Comparison of ENCODE assay signal across 21 mouse cellular contexts in the genomic region with DNA sequence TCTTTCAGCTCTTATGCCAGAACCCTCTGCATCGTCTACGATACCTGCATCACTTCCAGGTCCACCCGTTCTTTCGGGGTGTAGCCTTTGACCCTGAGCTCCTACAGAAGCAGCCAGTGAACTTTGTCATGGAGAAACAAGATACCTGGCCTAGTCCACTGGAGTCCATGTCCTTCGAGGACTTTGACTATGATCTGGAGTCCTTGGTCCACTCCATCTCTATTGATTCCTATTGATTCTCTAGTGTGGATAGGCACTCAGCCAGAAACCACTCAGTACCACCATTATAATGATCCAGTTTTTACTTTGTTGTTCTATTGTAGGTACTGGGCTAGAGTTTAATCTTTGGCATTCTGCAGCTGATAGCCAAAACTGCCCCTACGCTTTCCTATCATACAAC. TPM values are rescaled to one million over a fixed set of nuclear protein-coding genes. Genes with fewer than 3 reads are reported as not detected.
DNase-seq lines count a peak whose midpoint lies in the region; ATAC-seq and TF ChIP-seq lines count a peak whose summit lies in the region.
"Had no signal": no experiment of that assay in that cellular context is flagged by ENCODE, and none has a peak within 500 bp of the region (broad histone marks: within the 10 kb centered on the region; RNA-seq: fewer than 3 reads in every experiment).

No protein-coding gene starts in this region.

- ATAC-seq in intestine, postnatal 0 days = 0 out of 2 replicates have a peak, but pooled peaks have one; percentile 33
- no peak for ATAC-seq in intestine, embryonic 16.5 days
- no peak for ATAC-seq in liver, embryonic 11.5 days (replicated peaks; ENCODE audit: low FRiP score)
- peak; percentile 89 for ATAC-seq in liver, postnatal 0 days
- no peak for ATAC-seq in liver, embryonic 12.5 days
- ATAC-seq: activated CD4-positive, CD25-positive, alpha-beta regulatory T cell, adult 4 months; CD4-positive, CD25-positive, alpha-beta regulatory T cell, adult 4 months; Patski had no signal

- H3K4me3 ChIP-seq in intestine, postnatal 0 days (ENCODE audit: low read depth, low read length) = no peak overlapping the region
- H3K4me3 ChIP-seq in intestine, embryonic 16.5 days (ENCODE audit: low read length) = no peak overlapping the region
- H3K4me3 ChIP-seq in liver, adult 2 months (ENCODE audit: insufficient read depth, low read depth, low read length) = no peak overlapping the region
- H3K4me3 ChIP-seq in liver, embryonic 11.5 days (ENCODE audit: low read depth, low read length) = no peak overlapping the region
- H3K4me3 ChIP-seq in liver, postnatal 0 days (ENCODE audit: low read depth, low read length) = no peak overlapping the region
- H3K4me3 ChIP-seq in liver, embryonic 12.5 days = no peak overlapping the region

- H3K9ac ChIP-seq in intestine, postnatal 0 days (ENCODE audit: low read depth, low read length) = no peak overlapping the region
- H3K9ac ChIP-seq in intestine, embryonic 16.5 days (ENCODE audit: low read depth, low read length) = no peak overlapping the region
- no peak overlapping the region for H3K9ac ChIP-seq in liver, adult 2 months (ENCODE audit: low read depth, low read length)
- no peak overlapping the region for H3K9ac ChIP-seq in liver, embryonic 11.5 days (ENCODE audit: low read depth, low read length)
- no peak overlapping the region for H3K9ac ChIP-seq in liver, postnatal 0 days (replicated peaks)
- no peak overlapping the region for H3K9ac ChIP-seq in liver, embryonic 12.5 days

- TF ChIP-seq EP300 in liver, postnatal 0 days (IDR thresholded peaks at IDR 0.05; ENCODE audit: low read depth) = peak; percentile 53; the same call in 1 of the 2 replicates

- H3K27me3 ChIP-seq in intestine, postnatal 0 days (replicated peaks; ENCODE audit: control insufficient read depth, insufficient read depth, low read length) = no peaks in the 10 kb centered on the region
- H3K27me3 ChIP-seq in intestine, embryonic 16.5 days (replicated peaks; ENCODE audit: control insufficient read depth, insufficient read depth, low read length) = no peaks in the 10 kb centered on the region
- no peaks in the 10 kb centered on the region for H3K27me3 ChIP-seq in liver, adult 2 months (ENCODE audit: control insufficient read depth, insufficient read depth, low read length)
- H3K27me3 ChIP-seq in liver, embryonic 11.5 days (replicated peaks; ENCODE audit: control insufficient read depth, insufficient read depth, low read length) = no peaks in the 10 kb centered on the region
- H3K27me3 ChIP-seq in liver, postnatal 0 days (ENCODE audit: insufficient read depth, low read length) = no peaks in the 10 kb centered on the region
- H3K27me3 ChIP-seq in liver, embryonic 12.5 days (replicated peaks) = no peaks in the 10 kb centered on the region
- H3K27me3 ChIP-seq: CH12.LX, Patski had no signal

- no peak overlapping the region for H3K27ac ChIP-seq in intestine, postnatal 0 days (ENCODE audit: low read depth, low read length)
- no peak overlapping the region for H3K27ac ChIP-seq in intestine, embryonic 16.5 days (ENCODE audit: low read length)
- peak overlapping the region; percentile 35 for H3K27ac ChIP-seq in liver, adult 2 months (replicated peaks; ENCODE audit: insufficient read depth, low read depth, low read length)
- no peak overlapping the region for H3K27ac ChIP-seq in liver, embryonic 11.5 days (ENCODE audit: low read depth, low read length)
- 0 out of 2 replicates have a peak overlapping the region, but pooled peaks have one; percentile 50 for H3K27ac ChIP-seq in liver, postnatal 0 days (ENCODE audit: low read depth)
- no peak overlapping the region for H3K27ac ChIP-seq in liver, embryonic 12.5 days

- no peaks in the 10 kb centered on the region for H3K79me2 ChIP-seq in liver, adult 2 months (ENCODE audit: control insufficient read depth, insufficient read depth, low read length)

- H3K4me2 ChIP-seq in intestine, postnatal 0 days (replicated peaks; ENCODE audit: low read depth) = no peak overlapping the region
- H3K4me2 ChIP-seq in intestine, embryonic 16.5 days (ENCODE audit: low read depth, low read length) = no peak overlapping the region
- no peak overlapping the region for H3K4me2 ChIP-seq in liver, embryonic 11.5 days
- no peak overlapping the region for H3K4me2 ChIP-seq in liver, postnatal 0 days (ENCODE audit: low read depth, low read length)
- H3K4me2 ChIP-seq in liver, embryonic 12.5 days = no peak overlapping the region

- DNase-seq in liver, adult 2 months (ENCODE audit: extremely low read depth, low read depth, low spot score) = peak; percentile 92
- no peak for DNase-seq in liver, embryonic 11.5 days (ENCODE audit: low spot score)
- no peak for DNase-seq in liver, postnatal 0 days
- DNase-seq: adrenal gland, adult 2 months; adrenal gland, adult 8-10 months; adrenal gland, postnatal 10 days; adrenal gland, postnatal 14 days; adrenal gland, postnatal 25 days; adrenal gland, postnatal 36 days; B cell, adult 2 months; cerebellum, adult 11 months; cerebellum, adult 11-12 months; cerebellum, adult 18-20 months had no signal

- WGBS in intestine, postnatal 0 days = 78% methylated on average over 6 of the region's 6 CpGs
- 91% methylated on average over 6 of the region's 6 CpGs for WGBS in intestine, embryonic 16.5 days
- 16% methylated on average over 6 of the region's 6 CpGs for WGBS in liver, adult 2 months
- WGBS in liver, embryonic 11.5 days = 92% methylated on average over 6 of the region's 6 CpGs
- WGBS in liver, postnatal 0 days (ENCODE audit: insufficient replicate concordance) = 70% methylated on average over 6 of the region's 6 CpGs
- 83% methylated on average over 6 of the region's 6 CpGs for WGBS in liver, embryonic 12.5 days (ENCODE audit: insufficient replicate concordance)

- no peak for TF ChIP-seq POLR2A in liver, adult 2 months (IDR thresholded peaks at IDR 0.05; ENCODE audit: extremely low read depth, insufficient read depth, low read length)

- no peaks in the 10 kb centered on the region for H3K9me3 ChIP-seq in intestine, postnatal 0 days (ENCODE audit: control insufficient read depth)
- no peaks in the 10 kb centered on the region for H3K9me3 ChIP-seq in intestine, embryonic 16.5 days (ENCODE audit: control insufficient read depth, low read length)
- no peaks in the 10 kb centered on the region for H3K9me3 ChIP-seq in liver, embryonic 11.5 days (ENCODE audit: control insufficient read depth, low read length)
- H3K9me3 ChIP-seq in liver, postnatal 0 days (ENCODE audit: low read length) = no peaks in the 10 kb centered on the region
- no peaks in the 10 kb centered on the region for H3K9me3 ChIP-seq in liver, embryonic 12.5 days (replicated peaks)
- H3K9me3 ChIP-seq: G1E had no signal

- no peaks in the 10 kb centered on the region for H3K4me1 ChIP-seq in intestine, postnatal 0 days (replicated peaks; ENCODE audit: control insufficient read depth, insufficient read depth, low read length)
- H3K4me1 ChIP-seq in intestine, embryonic 16.5 days (ENCODE audit: control insufficient read depth, insufficient read depth, low read length) = no peaks in the 10 kb centered on the region
- H3K4me1 ChIP-seq in liver, adult 2 months (ENCODE audit: control insufficient read depth, insufficient read depth, low read length) = peaks cover 9% of the 10 kb centered on the region
- no peaks in the 10 kb centered on the region for H3K4me1 ChIP-seq in liver, embryonic 11.5 days (replicated peaks; ENCODE audit: control insufficient read depth, insufficient read depth, low read length)
- no peaks in the 10 kb centered on the region for H3K4me1 ChIP-seq in liver, postnatal 0 days (ENCODE audit: insufficient read depth)
- H3K4me1 ChIP-seq in liver, embryonic 12.5 days = no peaks in the 10 kb centered on the region

- no peak for TF ChIP-seq CTCF in intestine, postnatal 0 days (IDR thresholded peaks at IDR 0.05; ENCODE audit: low read depth)
- no peak for TF ChIP-seq CTCF in liver, adult 2 months (IDR thresholded peaks at IDR 0.05; ENCODE audit: low read depth, low read length)
- no peak for TF ChIP-seq CTCF in liver, postnatal 0 days (IDR thresholded peaks at IDR 0.05; ENCODE audit: low read depth)

- H3K36me3 ChIP-seq in intestine, postnatal 0 days (ENCODE audit: control insufficient read depth, insufficient read depth) = peaks cover 28% of the 10 kb centered on the region
- H3K36me3 ChIP-seq in intestine, embryonic 16.5 days (ENCODE audit: control insufficient read depth, insufficient read depth, low read length) = no peaks in the 10 kb centered on the region
- peaks cover 12% of the 10 kb centered on the region for H3K36me3 ChIP-seq in liver, adult 2 months (ENCODE audit: control insufficient read depth, insufficient read depth, low read length)
- H3K36me3 ChIP-seq in liver, embryonic 11.5 days (ENCODE audit: control insufficient read depth, insufficient read depth, low read length) = peaks cover 20% of the 10 kb centered on the region
- peaks cover 16% of the 10 kb centered on the region for H3K36me3 ChIP-seq in liver, postnatal 0 days (replicated peaks; ENCODE audit: insufficient read depth, low read length)
- H3K36me3 ChIP-seq in liver, embryonic 12.5 days = peaks cover 37% of the 10 kb centered on the region

RNA-seq across cellular contexts. Expression of gene BC030499, which starts 3.9 kb away (rescaled TPM):
- polyA plus RNA-seq in intestine, postnatal 0 days (2015; fragmentation: Nextera tagmentation; extraction: Ambion mirVana) = 0.07 TPM in 1 of 2 replicates, not detected in the other
- polyA plus RNA-seq in intestine, embryonic 16.5 days (2015; fragmentation: Nextera tagmentation; extraction: Ambion mirVana) = 0.32 TPM in 1 of 2 replicates, not detected in the other
- total RNA-seq in liver, adult 2 months (2014; rRNA removed) = 0.18 and 0.27 TPM in 2 replicates
- polyA plus RNA-seq in liver, adult 2 months (2012; rRNA removed) = 0.11 and 0.13 TPM in 2 replicates
- polyA plus RNA-seq in liver, embryonic 11.5 days (2014; fragmentation: Nextera tagmentation; extraction: Ambion mirVana) = 0.18 and 0.36 TPM in 2 replicates
- polyA plus RNA-seq in liver, postnatal 0 days (2015; fragmentation: Nextera tagmentation; extraction: Ambion mirVana) = 0.07 TPM in 1 of 2 replicates, not detected in the other
- 0.22 and 0.23 TPM in 2 replicates for polyA plus RNA-seq in liver, embryonic 12.5 days (2016; fragmentation: Nextera tagmentation; extraction: Ambion mirVana)

RNA-seq across cellular contexts. Expression of gene Spag5, which starts 6.7 kb away (rescaled TPM):
- 4.5 and 4.6 TPM in 2 replicates for polyA plus RNA-seq in intestine, postnatal 0 days (2015; fragmentation: Nextera tagmentation; extraction: Ambion mirVana)
- polyA plus RNA-seq in intestine, embryonic 16.5 days (2015; fragmentation: Nextera tagmentation; extraction: Ambion mirVana) = 23.4 and 27.3 TPM in 2 replicates
- total RNA-seq in liver, adult 2 months (2014; rRNA removed) = 0.54 and 0.83 TPM in 2 replicates
- 0.15 and 0.19 TPM in 2 replicates for polyA plus RNA-seq in liver, adult 2 months (2012; rRNA removed)
- polyA plus RNA-seq in liver, embryonic 11.5 days (2014; fragmentation: Nextera tagmentation; extraction: Ambion mirVana) = 48.3 and 50.3 TPM in 2 replicates
- 9.8 and 11.4 TPM in 2 replicates for polyA plus RNA-seq in liver, postnatal 0 days (2015; fragmentation: Nextera tagmentation; extraction: Ambion mirVana)
- polyA plus RNA-seq in liver, embryonic 12.5 days (2016; fragmentation: Nextera tagmentation; extraction: Ambion mirVana) = 38.6 and 40.0 TPM in 2 replicates

RNA-seq across cellular contexts. Expression of gene Aldoc, which starts 28.2 kb away (rescaled TPM):
- polyA plus RNA-seq in intestine, postnatal 0 days (2015; fragmentation: Nextera tagmentation; extraction: Ambion mirVana) = 9.3 and 9.4 TPM in 2 replicates
- 33.3 and 34.0 TPM in 2 replicates for polyA plus RNA-seq in intestine, embryonic 16.5 days (2015; fragmentation: Nextera tagmentation; extraction: Ambion mirVana)
- 15.8 and 16.9 TPM in 2 replicates for total RNA-seq in liver, adult 2 months (2014; rRNA removed)
- polyA plus RNA-seq in liver, adult 2 months (2012; rRNA removed) = 8.8 and 19.1 TPM in 2 replicates
- polyA plus RNA-seq in liver, embryonic 11.5 days (2014; fragmentation: Nextera tagmentation; extraction: Ambion mirVana) = 8.8 and 9.9 TPM in 2 replicates
- 12.1 and 15.4 TPM in 2 replicates for polyA plus RNA-seq in liver, postnatal 0 days (2015; fragmentation: Nextera tagmentation; extraction: Ambion mirVana)
- polyA plus RNA-seq in liver, embryonic 12.5 days (2016; fragmentation: Nextera tagmentation; extraction: Ambion mirVana) = 4.7 and 5.1 TPM in 2 replicates

RNA-seq across cellular contexts. Expression of gene 2610507B11Rik, which starts 33.0 kb away (rescaled TPM):
- polyA plus RNA-seq in intestine, postnatal 0 days (2015; fragmentation: Nextera tagmentation; extraction: Ambion mirVana) = 49.9 and 54.9 TPM in 2 replicates
- polyA plus RNA-seq in intestine, embryonic 16.5 days (2015; fragmentation: Nextera tagmentation; extraction: Ambion mirVana) = 50.6 and 56.9 TPM in 2 replicates
- total RNA-seq in liver, adult 2 months (2014; rRNA removed) = 66.7 and 68.6 TPM in 2 replicates
- polyA plus RNA-seq in liver, adult 2 months (2012; rRNA removed) = 42.5 and 43.6 TPM in 2 replicates
- 59.5 and 62.2 TPM in 2 replicates for polyA plus RNA-seq in liver, embryonic 11.5 days (2014; fragmentation: Nextera tagmentation; extraction: Ambion mirVana)
- 29.6 and 32.7 TPM in 2 replicates for polyA plus RNA-seq in liver, postnatal 0 days (2015; fragmentation: Nextera tagmentation; extraction: Ambion mirVana)
- polyA plus RNA-seq in liver, embryonic 12.5 days (2016; fragmentation: Nextera tagmentation; extraction: Ambion mirVana) = 52.1 and 53.8 TPM in 2 replicates

RNA-seq across cellular contexts. Expression of gene Pigs, which starts 33.6 kb away (rescaled TPM):
- 58.6 and 60.8 TPM in 2 replicates for polyA plus RNA-seq in intestine, postnatal 0 days (2015; fragmentation: Nextera tagmentation; extraction: Ambion mirVana)
- 92.9 and 93.1 TPM in 2 replicates for polyA plus RNA-seq in intestine, embryonic 16.5 days (2015; fragmentation: Nextera tagmentation; extraction: Ambion mirVana)
- total RNA-seq in liver, adult 2 months (2014; rRNA removed) = 6.6 and 8.6 TPM in 2 replicates
- 34.9 and 35.5 TPM in 2 replicates for polyA plus RNA-seq in liver, adult 2 months (2012; rRNA removed)
- polyA plus RNA-seq in liver, embryonic 11.5 days (2014; fragmentation: Nextera tagmentation; extraction: Ambion mirVana) = 63.6 and 68.2 TPM in 2 replicates
- polyA plus RNA-seq in liver, postnatal 0 days (2015; fragmentation: Nextera tagmentation; extraction: Ambion mirVana) = 33.1 and 34.6 TPM in 2 replicates
- polyA plus RNA-seq in liver, embryonic 12.5 days (2016; fragmentation: Nextera tagmentation; extraction: Ambion mirVana) = 40.8 and 42.6 TPM in 2 replicates

Comparison
In these comparisons a context has a peak if more than half of its experiments do, and no peak if none do; other contexts are left out.
1. ATAC-seq: peak in intestine, postnatal 0 days (single experiment) and liver, postnatal 0 days (single experiment); none in intestine, embryonic 16.5 days (single experiment), liver, embryonic 11.5 days (single experiment) and liver, embryonic 12.5 days (single experiment).
2. H3K27ac ChIP-seq: peak in liver, adult 2 months (single experiment) and liver, postnatal 0 days (single experiment); none in intestine, postnatal 0 days (single experiment), intestine, embryonic 16.5 days (single experiment), liver, embryonic 11.5 days (single experiment) and liver, embryonic 12.5 days (single experiment).